Comparison of ENCODE assay signal across 18 mouse cellular contexts in genomic region chr5:24299845-24300589, GRCm38 (mm10). TPM values are rescaled to one million over a fixed set of nuclear protein-coding genes. Genes with fewer than 3 reads are reported as not detected.
DNase-seq lines count a peak whose midpoint lies in the region; ATAC-seq and TF ChIP-seq lines count a peak whose summit lies in the region.
"Had no signal": no experiment of that assay in that cellular context is flagged by ENCODE, and none has a peak within 500 bp of the region (broad histone marks: within the 10 kb centered on the region; RNA-seq: fewer than 3 reads in every experiment).

No protein-coding gene starts in this region.

- TF ChIP-seq CTCF in midbrain, postnatal 0 days (IDR thresholded peaks at IDR 0.05), result no peak
- no peak for TF ChIP-seq CTCF in heart, postnatal 0 days (IDR thresholded peaks at IDR 0.05; ENCODE audit: low read depth)

- 47% methylated on average over 5 of the region's 5 CpGs for WGBS in midbrain, postnatal 0 days
- WGBS in midbrain, embryonic 10.5 days, result 69% methylated on average over 5 of the region's 5 CpGs
- 26% methylated on average over 5 of the region's 5 CpGs for WGBS in heart, postnatal 0 days

- intact Hi-C loops in heart, postnatal 25 days (cut with DNase I), result no loop called here

- no peaks in the 10 kb centered on the region for H3K9me3 ChIP-seq in midbrain, postnatal 0 days (ENCODE audit: low read length)
- 0 out of 2 replicates have a peak, but pooled peaks cover 1% of the 10 kb centered on the region for H3K9me3 ChIP-seq in midbrain, embryonic 10.5 days (replicated peaks)
- no peaks in the 10 kb centered on the region for H3K9me3 ChIP-seq in heart, postnatal 0 days (replicated peaks; ENCODE audit: control insufficient read depth, low read length)

- TF ChIP-seq EP300 in heart, postnatal 0 days (IDR thresholded peaks at IDR 0.05; ENCODE audit: low read depth), result no peak

- H3K36me3 ChIP-seq in midbrain, postnatal 0 days (ENCODE audit: insufficient read depth, low read length), result no peaks in the 10 kb centered on the region
- no peaks in the 10 kb centered on the region for H3K36me3 ChIP-seq in midbrain, embryonic 10.5 days
- no peaks in the 10 kb centered on the region for H3K36me3 ChIP-seq in heart, postnatal 0 days (replicated peaks; ENCODE audit: control insufficient read depth, insufficient read depth, low read length)
- H3K36me3 ChIP-seq: embryonic facial prominence, embryonic 12.5 days; limb, embryonic 12.5 days had no signal

- peak; percentile 56 to 61 for DNase-seq in heart, adult 18-20 months
- no peak for DNase-seq in heart, postnatal 25 days (ENCODE audit: low spot score)
- peak; percentile 31 for DNase-seq in midbrain, postnatal 0 days (ENCODE audit: low spot score)
- no peak for DNase-seq in midbrain, embryonic 10.5 days (ENCODE audit: low spot score)
- peak; percentile 61 for DNase-seq in heart, postnatal 0 days (ENCODE audit: low spot score)
- DNase-seq in Muller cell, postnatal 12 days (ENCODE audit: inconsistent ontology term), result no peak
- no peak for DNase-seq in kidney, postnatal 4 days
- DNase-seq: adrenal gland, adult 2 months; gastrocnemius, postnatal 25 days; kidney, adult 2 months; lung, postnatal 36 days; midbrain, embryonic 14.5 days; right cerebral cortex, postnatal 25 days had no signal

- no peak overlapping the region for H3K27ac ChIP-seq in midbrain, postnatal 0 days (ENCODE audit: low read depth, low read length)
- H3K27ac ChIP-seq in midbrain, embryonic 10.5 days (replicated peaks), result no peak overlapping the region
- H3K27ac ChIP-seq in heart, postnatal 0 days (ENCODE audit: low read depth), result peak overlapping the region; percentile 53
- H3K27ac ChIP-seq: embryonic facial prominence, embryonic 12.5 days; hindbrain, embryonic 14.5 days; limb, embryonic 12.5 days; liver, embryonic 14.5 days had no signal

- no peak overlapping the region for H3K9ac ChIP-seq in midbrain, postnatal 0 days (replicated peaks; ENCODE audit: low read length, poor library complexity, severe bottlenecking)
- no peak overlapping the region for H3K9ac ChIP-seq in heart, postnatal 0 days (replicated peaks; ENCODE audit: low read depth, low read length)
- H3K9ac ChIP-seq: embryonic facial prominence, embryonic 12.5 days; hindbrain, embryonic 14.5 days; limb, embryonic 12.5 days; liver, embryonic 14.5 days had no signal

- no peak overlapping the region for H3K4me3 ChIP-seq in midbrain, postnatal 0 days (ENCODE audit: low read depth, low read length)
- no peak overlapping the region for H3K4me3 ChIP-seq in midbrain, embryonic 10.5 days
- H3K4me3 ChIP-seq in heart, postnatal 0 days (ENCODE audit: low read depth, low read length), result no peak overlapping the region
- H3K4me3 ChIP-seq: embryonic facial prominence, embryonic 12.5 days; limb, embryonic 12.5 days had no signal

- H3K4me2 ChIP-seq in midbrain, postnatal 0 days (ENCODE audit: low read depth, low read length, poor library complexity, severe bottlenecking), result no peak overlapping the region
- H3K4me2 ChIP-seq in heart, postnatal 0 days (ENCODE audit: low read depth, low read length), result no peak overlapping the region
- H3K4me2 ChIP-seq: embryonic facial prominence, embryonic 12.5 days; hindbrain, embryonic 14.5 days; limb, embryonic 12.5 days had no signal

- H3K4me1 ChIP-seq in midbrain, postnatal 0 days (ENCODE audit: insufficient read depth, low read length), result no peaks in the 10 kb centered on the region
- H3K4me1 ChIP-seq in midbrain, embryonic 10.5 days, result no peaks in the 10 kb centered on the region
- H3K4me1 ChIP-seq in heart, postnatal 0 days (ENCODE audit: control insufficient read depth, insufficient read depth), result no peaks in the 10 kb centered on the region
- H3K4me1 ChIP-seq: embryonic facial prominence, embryonic 12.5 days; limb, embryonic 12.5 days had no signal

- ATAC-seq in midbrain, postnatal 0 days (ENCODE audit: low FRiP score), result no peak
- ATAC-seq in heart, postnatal 0 days (ENCODE audit: insufficient read depth, low read depth), result peak; percentile 82
- no peak for ATAC-seq in inflammation-experienced regulatory T-cells, adult 6 months

- no peaks in the 10 kb centered on the region for H3K27me3 ChIP-seq in midbrain, postnatal 0 days (ENCODE audit: insufficient read depth, low read length)
- no peaks in the 10 kb centered on the region for H3K27me3 ChIP-seq in midbrain, embryonic 10.5 days (ENCODE audit: low read depth, poor library complexity, severe bottlenecking)
- no peaks in the 10 kb centered on the region for H3K27me3 ChIP-seq in heart, postnatal 0 days (ENCODE audit: control insufficient read depth, insufficient read depth, low read length)
- H3K27me3 ChIP-seq: embryonic facial prominence, embryonic 12.5 days; limb, embryonic 12.5 days had no signal

RNA-seq across cellular contexts. Expression of gene Kcnh2, which starts 51.4 kb away (rescaled TPM):
- total RNA-seq in heart, adult 18-20 months (2021), result 10 to 100 TPM; 52.6 to 61.1 TPM
- total RNA-seq in heart, postnatal 25 days (2021), result 10 to 100 TPM; 62.4 to 67.2 TPM
- total RNA-seq in midbrain, postnatal 0 days (2014; rRNA removed), result 46.9 and 60.2 TPM in 2 replicates
- polyA plus RNA-seq in midbrain, postnatal 0 days (2015; fragmentation: Nextera tagmentation; extraction: Ambion mirVana), result 10.1 and 11.1 TPM in 2 replicates
- polyA plus RNA-seq in midbrain, embryonic 10.5 days (2016; fragmentation: Nextera tagmentation; extraction: Ambion mirVana), result 27.1 and 35.3 TPM in 2 replicates
- total RNA-seq in heart, postnatal 0 days (2014; rRNA removed; ENCODE audit: low replicate concordance), result 86.1 and 120 TPM in 2 replicates
- 29.4 and 32.1 TPM in 2 replicates for polyA plus RNA-seq in heart, postnatal 0 days (2015; fragmentation: Nextera tagmentation; extraction: Ambion mirVana)
- polyA plus RNA-seq in inflammation-experienced regulatory T-cells, adult 6 months (2017; shearing (Covaris generic)), result under 1 TPM in 2 of 3 experiments, not detected in 1; 0.38 to 0.47 TPM

Comparison
In these comparisons a context has a peak if more than half of its experiments do, and no peak if none do; other contexts are left out.
1. DNase-seq: peak in heart, adult 18-20 months (2 of 2), midbrain, postnatal 0 days (single experiment) and heart, postnatal 0 days (single experiment); none in heart, postnatal 25 days (single experiment), midbrain, embryonic 10.5 days (single experiment), Muller cell, postnatal 12 days (single experiment) and kidney, postnatal 4 days (0 of 2).